Mouse (Mus musculus) spleen, adult 10 weeks (tissue): Measurements from ENCODE around the gene Nwd2. TPM values are rescaled to one million over a fixed set of nuclear protein-coding genes. Genes with fewer than 3 reads are reported as not detected.

Source experiments
- polyA plus RNA-seq: library from polyadenylated mRNA; stranded (reverse); fragments of 350-450 nt; fragmentation: Illumina TruSeq; extraction: RNeasy Lipid Tissue Mini Kit (QIAGEN cat#74804); gene quantifications from one replicate; pipeline ENCODE4 v1.2.3, GENCODE M21; 2015; ENCODE audit warnings: low replicate concordance; ENCODE audit not compliant: insufficient read depth

Nwd2 gene
- polyA plus RNA-seq = 0.22 TPM

DNA sequence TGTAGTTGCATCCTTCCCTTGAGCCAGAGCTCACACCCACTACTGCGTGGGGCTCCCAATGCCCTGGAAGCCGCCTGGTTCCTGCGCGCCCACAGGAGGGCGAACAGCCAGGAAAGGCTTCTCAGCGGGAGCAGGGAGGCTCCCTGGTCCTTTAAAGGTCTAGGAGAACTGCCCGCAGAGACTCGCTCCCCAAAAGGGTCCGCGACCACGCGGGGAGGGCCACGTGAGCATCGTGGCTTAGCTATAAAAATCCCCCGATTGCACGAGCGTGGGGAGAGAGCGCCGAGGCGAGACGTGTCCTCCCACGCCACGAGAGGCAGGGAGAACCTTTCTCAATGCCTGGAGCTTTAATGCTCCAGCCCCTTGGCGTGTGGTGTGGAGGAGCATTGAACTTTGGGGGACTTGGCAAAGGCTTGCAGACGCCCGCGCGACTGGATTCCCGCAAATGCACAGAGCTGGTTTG lies at the start of gene Nwd2:
Gene Nwd2 (plus strand): TSS at position 33 of the 463 bp plus-strand sequence.

GRCm38 (mm10) chr5:63811819-63812508 lies 163.1 kb downstream of the Nwd2 start, which contains the start of gene 0610040J01Rik:
Gene 0610040J01Rik, plus strand, starts transcription at chr5:63812363.

Other genes starting within 250 kb of the Nwd2 start
- gene 0610040J01Rik, start 163.3 kb downstream of the Nwd2 start, polyA plus RNA-seq = 2.6 TPM